Mouse (Mus musculus) hindbrain, postnatal 0 days (tissue): ENCODE measurements around the gene Nfe2l1. TPM values are rescaled to one million over a fixed set of nuclear protein-coding genes. Genes with fewer than 3 reads are reported as not detected.

Source experiments
- ATAC-seq: fragments of 200-750 bp; cut with Nextera tagmentation; 2 replicates; pipeline ENCODE4 v1.8.0; 2017; ENCODE audit warnings: mild to moderate bottlenecking, moderate TSS enrichment, moderate library complexity
- DNase-seq: peaks from one replicate; pipeline ENCODE4 v3.0.0-alpha.2; 2015; ENCODE audit warnings: low spot score
- H3K27ac ChIP-seq: fragments of 300-500 bp; sonication (generic); 2 replicates; pipeline ENCODE4 v1.5.1; 2014; ENCODE audit warnings: mild to moderate bottlenecking
- H3K27me3 ChIP-seq: fragments of 300-500 bp; sonication (generic); 2 replicates; pipeline ENCODE4 v1.6.1; 2014; ENCODE audit warnings: low read length, mixed read lengths; ENCODE audit not compliant: insufficient read depth
- H3K36me3 ChIP-seq: fragments of 300-500 bp; sonication (generic); 2 replicates; pipeline ENCODE4 v1.6.1; 2014; ENCODE audit warnings: low read length, mixed read lengths; ENCODE audit not compliant: insufficient read depth
- H3K4me1 ChIP-seq: fragments of 300-500 bp; sonication (generic); 2 replicates; pipeline ENCODE4 v1.6.1; 2014; ENCODE audit warnings: antibody characterized with exemption, low read length, mixed read lengths; ENCODE audit not compliant: insufficient read depth
- H3K4me2 ChIP-seq: fragments of 300-500 bp; sonication (generic); 2 replicates; pipeline ENCODE4 v1.6.1; 2014; ENCODE audit warnings: low read depth, mild to moderate bottlenecking, low read length, moderate library complexity, mixed read lengths
- H3K4me3 ChIP-seq: fragments of 300-500 bp; sonication (generic); 2 replicates; pipeline ENCODE4 v1.5.1; 2014; ENCODE audit warnings: low read length
- H3K9ac ChIP-seq: fragments of 300-500 bp; sonication (generic); replicated peaks from 2 replicates; pipeline ENCODE4 v1.6.1; 2014; ENCODE audit warnings: mild to moderate bottlenecking, low read length, moderate library complexity, mixed read lengths
- H3K9me3 ChIP-seq: fragments of 300-500 bp; sonication (generic); 2 replicates; pipeline ENCODE4 v1.6.1; 2016; ENCODE audit warnings: low read length, mixed read lengths
- CTCF ChIP-seq: IDR thresholded peaks from 2 replicates; pipeline ENCODE4 v1.5.1; 2016; ENCODE audit warnings: antibody characterized with exemption, control low read depth, low read depth
- WGBS: fragments of 180-500 bp; shearing (Covaris S2); extraction: QIAGEN DNeasy Blood & Tissue Kit; methylation state at CpG from one replicate; pipeline ENCODE4 v1.1.7; 2014; 5-methylcytosine and 5-hydroxymethylcytosine counted together
- polyA plus RNA-seq: library from polyadenylated mRNA; unstranded; fragments of >200 nt; fragmentation: Nextera tagmentation; extraction: Ambion mirVana; gene quantifications from 2 replicates; pipeline ENCODE4 v1.2.1, GENCODE M21; 2015
- total RNA-seq: library from RNA; depleted of rRNA; stranded (reverse); fragments of >200 nt; gene quantifications from 2 replicates; pipeline ENCODE4 v1.2.3, GENCODE M21; 2014

Gene Nfe2l1
- total and polyA plus RNA-seq, 2 experiments from 2014 or later, result 67.2 to 91.4 TPM

DNA sequence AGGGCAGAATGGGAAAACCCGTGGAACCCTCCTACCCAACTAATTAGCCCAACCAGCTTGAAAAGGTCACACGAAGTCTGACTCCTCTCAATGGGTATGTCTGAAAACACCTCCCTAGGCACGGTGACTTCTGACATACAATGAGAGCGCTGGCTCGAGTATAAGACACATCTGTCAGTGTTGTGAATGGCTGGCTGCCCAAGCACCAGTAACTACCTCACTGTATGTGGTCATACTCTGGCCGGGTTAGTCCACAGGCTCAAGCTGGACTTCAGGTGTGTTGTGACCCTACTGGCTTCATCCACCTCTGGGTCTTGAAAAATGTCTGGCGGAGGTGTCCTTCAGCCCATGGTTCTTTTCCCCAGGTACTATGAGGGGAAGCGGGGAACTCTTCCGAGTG, 18.9 kb upstream of the Nfe2l1 start:
- H3K9me3 ChIP-seq, result no peaks in the 10 kb centered on the region

DNA sequence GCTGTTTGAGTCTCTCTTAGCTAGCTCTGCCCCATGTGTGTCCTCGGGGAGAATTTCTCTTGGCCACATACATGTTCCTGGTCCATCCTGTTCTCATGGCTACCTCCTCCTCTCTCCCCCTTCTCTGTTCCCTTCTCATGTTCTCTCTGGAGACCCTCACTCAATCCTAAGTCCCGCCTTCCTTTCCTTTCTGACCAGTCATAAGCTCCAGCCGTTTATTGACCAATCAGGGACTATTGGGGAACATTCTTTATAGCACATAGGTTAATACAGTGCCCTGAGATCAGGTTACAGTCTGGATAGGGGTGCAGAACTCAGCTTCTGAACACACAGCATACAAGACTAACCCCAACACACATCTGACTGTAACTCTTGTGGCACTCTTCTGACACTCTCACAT, 17.5 kb upstream of the Nfe2l1 start:
- no peak for TF ChIP-seq CTCF
- no peak for ATAC-seq

More for the DNA sequence above, 18.9 kb upstream of the Nfe2l1 start:
- 51% methylated on average over 9 of the region's 9 CpGs for WGBS
- no peak for DNase-seq
- H3K9ac ChIP-seq, result no peak overlapping the region
- no peak overlapping the region for H3K4me3 ChIP-seq
- no peak overlapping the region for H3K4me2 ChIP-seq
- TF ChIP-seq CTCF, result no peak
- H3K27me3 ChIP-seq, result no peaks in the 10 kb centered on the region
- no peaks in the 10 kb centered on the region for H3K36me3 ChIP-seq
- no peak overlapping the region for H3K27ac ChIP-seq
- no peaks in the 10 kb centered on the region for H3K4me1 ChIP-seq
- no peak for ATAC-seq

DNA sequence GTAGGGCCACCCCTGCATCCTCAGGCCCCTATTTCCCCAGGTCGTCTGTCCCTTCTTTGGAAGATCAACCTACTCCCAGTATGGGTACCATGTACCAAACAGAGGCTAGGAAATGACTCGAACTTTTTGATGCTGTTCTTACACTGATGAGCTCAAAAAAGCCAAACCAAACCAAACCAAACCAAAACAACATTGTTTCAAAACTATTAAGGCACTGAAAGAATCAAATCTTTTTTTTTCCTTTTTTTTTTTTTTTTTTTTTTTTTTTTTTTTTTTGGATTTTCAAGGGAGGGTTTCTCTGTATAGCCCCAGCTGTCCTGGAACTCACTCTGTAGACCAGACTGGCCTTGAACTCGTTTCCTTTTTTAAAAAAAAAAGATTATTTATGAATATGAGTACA, 13.9 kb upstream of the Nfe2l1 start:
- Histone ChIP-seq H3K9ac (no peak overlapping the region), H3K27me3 (no peaks in the 10 kb centered on the region), H3K4me3 (no peak overlapping the region), H3K4me1 (no peaks in the 10 kb centered on the region), H3K36me3 (no peaks in the 10 kb centered on the region), H3K9me3 (no peaks in the 10 kb centered on the region), H3K27ac (no peak overlapping the region), H3K4me2 (no peak overlapping the region)
- no peak for TF ChIP-seq CTCF
- no peak for DNase-seq
- ATAC-seq, result no peak
- 60% methylated on average over 3 of the region's 3 CpGs for WGBS

More for the DNA sequence above, 17.5 kb upstream of the Nfe2l1 start:
- DNase-seq, result no peak
- Histone ChIP-seq H3K9ac (no peak overlapping the region), H3K4me1 (no peaks in the 10 kb centered on the region), H3K27ac (no peak overlapping the region), H3K4me2 (no peak overlapping the region), H3K27me3 (no peaks in the 10 kb centered on the region), H3K36me3 (no peaks in the 10 kb centered on the region), H3K9me3 (no peaks in the 10 kb centered on the region), H3K4me3 (no peak overlapping the region)
- WGBS, result 49% methylated on average over 3 of the region's 3 CpGs

DNA sequence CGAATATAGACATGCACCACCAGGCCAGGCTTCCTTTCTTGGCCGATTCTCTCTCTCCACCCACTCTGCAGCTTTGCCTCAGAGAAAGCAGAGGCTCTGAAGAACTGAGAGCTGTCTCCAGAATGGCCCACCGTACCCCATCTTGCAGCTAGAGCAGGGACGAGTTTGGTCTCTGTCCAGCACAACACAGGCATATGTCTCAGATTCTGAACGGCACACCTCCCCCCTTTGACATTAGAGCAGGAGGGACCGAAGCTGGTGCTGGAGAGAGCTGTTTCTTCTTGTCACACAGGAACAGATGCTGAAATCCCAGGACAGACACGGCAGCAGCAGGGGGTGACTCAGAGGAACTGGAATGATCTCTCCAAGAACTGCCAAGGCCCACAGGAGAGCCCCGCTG, 10.5 kb upstream of the Nfe2l1 start:
- Histone ChIP-seq H3K4me3 (no peak overlapping the region), H3K9ac (no peak overlapping the region), H3K4me1 (no peaks in the 10 kb centered on the region), H3K27ac (no peak overlapping the region), H3K4me2 (no peak overlapping the region), H3K36me3 (no peaks in the 10 kb centered on the region), H3K9me3 (no peaks in the 10 kb centered on the region), H3K27me3 (no peaks in the 10 kb centered on the region)
- ATAC-seq (no peak), DNase-seq (no peak)
- no peak for TF ChIP-seq CTCF
- WGBS, result 25% methylated on average over 8 of the region's 8 CpGs

DNA sequence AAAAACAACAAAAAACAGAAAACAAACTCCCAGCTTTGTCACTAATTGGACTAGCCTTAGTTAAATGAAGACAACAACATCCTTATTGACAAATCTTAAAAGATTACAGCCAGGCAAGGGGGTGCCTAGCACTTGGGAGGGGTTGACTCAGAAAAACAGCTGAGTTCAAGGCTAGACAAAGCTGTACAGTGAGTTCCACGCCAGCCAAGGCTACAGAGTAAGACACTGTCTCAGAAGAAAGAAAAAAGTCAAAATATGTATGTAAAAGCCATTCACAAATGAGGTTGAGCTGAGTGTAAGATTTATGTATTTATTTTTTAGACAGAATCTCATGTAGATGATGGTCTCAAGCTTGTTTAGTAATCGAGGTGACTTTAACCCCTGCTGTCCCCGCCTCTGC, 10.1 kb upstream of the Nfe2l1 start:
- no peak for TF ChIP-seq CTCF
- no peak for ATAC-seq

DNA sequence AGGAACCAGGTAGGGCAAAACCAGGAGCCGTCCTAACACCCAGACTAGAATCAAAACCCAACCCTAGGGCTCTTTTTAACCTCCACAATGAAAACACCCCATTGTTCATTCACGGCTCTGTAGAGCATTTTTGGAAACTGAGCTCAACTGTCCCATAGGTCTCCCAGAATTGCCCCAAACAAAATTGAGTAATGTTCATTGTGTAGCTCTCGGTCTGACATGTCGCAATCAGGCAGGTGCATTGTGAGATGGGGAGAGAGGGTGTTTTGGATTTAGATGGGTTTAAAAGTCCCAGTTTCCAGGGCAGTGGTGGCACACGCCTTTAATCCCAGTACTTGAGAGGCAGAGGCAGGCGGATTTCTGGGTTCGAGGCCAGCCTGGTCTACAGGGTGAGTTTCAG, 9.7 kb upstream of the Nfe2l1 start:
- TF ChIP-seq CTCF, result no peak
- 80% methylated on average over 7 of the region's 7 CpGs for WGBS
- H3K9ac ChIP-seq, result no peak overlapping the region
- no peak overlapping the region for H3K27ac ChIP-seq
- H3K36me3 ChIP-seq, result no peaks in the 10 kb centered on the region
- no peak overlapping the region for H3K4me3 ChIP-seq
- H3K9me3 ChIP-seq, result no peaks in the 10 kb centered on the region
- H3K4me2 ChIP-seq, result no peak overlapping the region
- H3K27me3 ChIP-seq, result no peaks in the 10 kb centered on the region
- ATAC-seq (no peak), DNase-seq (no peak)
- no peaks in the 10 kb centered on the region for H3K4me1 ChIP-seq

More for the DNA sequence above, 10.1 kb upstream of the Nfe2l1 start:
- no peaks in the 10 kb centered on the region for H3K36me3 ChIP-seq
- H3K4me2 ChIP-seq, result no peak overlapping the region
- no peaks in the 10 kb centered on the region for H3K4me1 ChIP-seq
- 72% methylated on average over 3 of the region's 3 CpGs for WGBS
- H3K9me3 ChIP-seq, result no peaks in the 10 kb centered on the region
- no peaks in the 10 kb centered on the region for H3K27me3 ChIP-seq
- no peak overlapping the region for H3K4me3 ChIP-seq
- no peak for DNase-seq
- H3K9ac ChIP-seq, result no peak overlapping the region
- no peak overlapping the region for H3K27ac ChIP-seq

DNA sequence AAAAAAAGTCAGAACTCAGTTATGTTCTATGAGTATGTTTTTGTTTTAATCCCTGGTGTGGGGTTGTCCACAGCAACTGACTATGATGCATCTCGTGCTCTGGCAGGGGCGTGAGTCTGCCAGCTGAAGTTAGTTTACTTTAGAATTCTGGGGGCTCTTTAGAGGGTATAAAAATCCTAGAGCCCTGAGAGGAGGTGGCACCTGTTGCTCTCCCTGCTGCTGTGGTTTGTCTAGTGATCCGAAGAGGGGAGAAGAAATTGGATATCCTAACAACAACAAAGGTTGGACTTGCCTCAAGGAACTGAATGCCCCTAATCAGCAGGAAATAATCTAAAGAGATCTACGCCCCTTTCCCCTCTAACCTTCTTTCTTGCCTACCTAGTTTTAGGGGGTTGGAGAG, 8.6 kb upstream of the Nfe2l1 start:
- WGBS, result 74% methylated on average over 4 of the region's 4 CpGs
- ATAC-seq, result no peak
- no peak for TF ChIP-seq CTCF

DNA sequence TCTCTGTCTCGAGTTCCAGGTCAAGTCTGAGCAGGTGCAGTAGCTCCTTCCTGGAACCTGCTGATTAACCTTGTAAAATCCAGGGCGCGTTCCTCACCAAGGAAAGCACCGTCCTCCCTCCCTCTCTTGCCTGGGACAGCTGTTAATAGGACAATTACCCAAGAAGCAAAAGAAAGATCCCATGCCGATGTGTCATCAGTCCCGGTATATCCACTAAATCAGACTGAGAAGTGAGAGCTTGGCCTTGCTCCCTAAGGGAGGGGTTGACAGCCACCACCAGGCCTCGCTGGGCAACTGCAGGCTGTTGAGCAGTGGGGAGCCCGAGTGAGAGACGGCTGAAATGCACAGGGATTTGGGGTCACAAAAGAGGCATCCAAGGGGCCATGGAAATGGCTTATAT, 7.5 kb upstream of the Nfe2l1 start:
- Histone ChIP-seq H3K27me3 (no peaks in the 10 kb centered on the region), H3K4me1 (no peaks in the 10 kb centered on the region), H3K4me2 (no peak overlapping the region), H3K36me3 (no peaks in the 10 kb centered on the region), H3K27ac (no peak overlapping the region), H3K4me3 (no peak overlapping the region), H3K9ac (no peak overlapping the region), H3K9me3 (no peaks in the 10 kb centered on the region)
- DNase-seq (no peak), ATAC-seq (no peak)
- 32% methylated on average over 9 of the region's 9 CpGs for WGBS
- peak; percentile 58 for TF ChIP-seq CTCF

More for the DNA sequence above, 8.6 kb upstream of the Nfe2l1 start:
- H3K4me1 ChIP-seq, result no peaks in the 10 kb centered on the region
- no peak for DNase-seq
- H3K9ac ChIP-seq, result no peak overlapping the region
- no peaks in the 10 kb centered on the region for H3K27me3 ChIP-seq
- H3K27ac ChIP-seq, result no peak overlapping the region
- H3K4me3 ChIP-seq, result no peak overlapping the region
- H3K36me3 ChIP-seq, result no peaks in the 10 kb centered on the region
- H3K9me3 ChIP-seq, result no peaks in the 10 kb centered on the region
- H3K4me2 ChIP-seq, result no peak overlapping the region
